Mouse (Mus musculus) CH12.LX (cell line): ENCODE measurements around the gene Klhl36. TPM values are rescaled to one million over a fixed set of nuclear protein-coding genes. Genes with fewer than 3 reads are reported as not detected.

Experiments used
- DNase-seq: peaks from one replicate; pipeline ENCODE4 v3.0.0-alpha.2; 2013; ENCODE audit errors: extremely low read depth
- H3K27ac ChIP-seq: 2 replicates; pipeline ENCODE4 v1.5.1; 2012; ENCODE audit warnings: low read depth, mild to moderate bottlenecking, control low read depth, moderate library complexity; ENCODE audit not compliant: insufficient read depth
- H3K27me3 ChIP-seq: replicated peaks from 2 replicates; pipeline ENCODE3; 2012; ENCODE audit warnings: inconsistent platforms
- H3K36me3 ChIP-seq, 2 experiments: replicated peaks in 1 of 2; 2 replicates each; pipeline versions ENCODE3 to v1.6.1; 2012; ENCODE audit warnings: inconsistent platforms in 1 of 2, low read length in 1 of 2, mild to moderate bottlenecking in 1 of 2, mixed read lengths in 1 of 2, moderate library complexity in 1 of 2; ENCODE audit not compliant: control insufficient read depth in 1 of 2, insufficient read depth in 1 of 2
- H3K4me1 ChIP-seq, 2 experiments: 2 replicates each; pipeline ENCODE4 v1.6.1; 2012; ENCODE audit warnings: inconsistent platforms in 1 of 2, moderate library complexity in 1 of 2; ENCODE audit not compliant: insufficient read depth in 2 of 2, control insufficient read depth in 1 of 2
- H3K4me2 ChIP-seq: 2 replicates; pipeline ENCODE4 v1.6.1; 2012; ENCODE audit warnings: low read depth, mild to moderate bottlenecking, control low read depth; ENCODE audit not compliant: poor library complexity, insufficient read depth, severe bottlenecking
- H3K4me3 ChIP-seq, 3 experiments: fragments of 150-350 bp in 1 of 3; sonication (generic) in 1 of 3; replicated peaks in 1 of 3; 2 replicates each; pipeline versions ENCODE3 to v1.5.1; 2011 to 2012; ENCODE audit warnings: low read depth in 2 of 3, low read length in 2 of 3, mild to moderate bottlenecking in 2 of 3, moderate library complexity in 2 of 3, control low read depth in 1 of 3, improper control_type of control experiment in 1 of 3, inconsistent platforms in 1 of 3, mixed read lengths in 1 of 3; ENCODE audit not compliant: poor library complexity in 1 of 3
- H3K79me2 ChIP-seq: replicated peaks from 2 replicates; pipeline ENCODE4 v1.6.1; 2012; ENCODE audit warnings: mild to moderate bottlenecking, moderate library complexity; ENCODE audit not compliant: control insufficient read depth, poor library complexity, insufficient read depth, severe bottlenecking; ENCODE audit errors: extremely low read depth
- H3K9ac ChIP-seq: 2 replicates; pipeline ENCODE4 v1.6.1; 2012; ENCODE audit warnings: low read depth, mild to moderate bottlenecking, control low read depth, moderate library complexity; ENCODE audit not compliant: insufficient read depth
- H3K9me3 ChIP-seq: replicated peaks from 2 replicates; pipeline ENCODE3; 2012; ENCODE audit warnings: low read length, inconsistent platforms, mixed read lengths
- CHD1 ChIP-seq: IDR thresholded peaks from 2 replicates; pipeline ENCODE4 v1.6.1; 2012; ENCODE audit warnings: low read depth, low read length, improper control_type of control experiment, inconsistent platforms
- CTCF ChIP-seq, 2 experiments: IDR thresholded peaks in 1 of 2; conservative IDR thresholded peaks in 1 of 2; 2 replicates each; pipeline ENCODE4 v1.5.1; 2011 to 2012; ENCODE audit warnings: low read depth in 2 of 2, low read length in 2 of 2, improper control_type of control experiment in 1 of 2, inconsistent platforms in 1 of 2, mild to moderate bottlenecking in 1 of 2, moderate library complexity in 1 of 2
- ELF1 ChIP-seq: IDR thresholded peaks from 2 replicates; pipeline ENCODE4 v1.6.1; 2014; ENCODE audit warnings: low read depth, mild to moderate bottlenecking, inconsistent platforms, low read length, improper control_type of control experiment
- ETS1 ChIP-seq: conservative IDR thresholded peaks from 2 replicates; pipeline ENCODE4 v1.6.1; 2012; ENCODE audit warnings: low read depth, mild to moderate bottlenecking, inconsistent platforms, low read length, improper control_type of control experiment, moderate library complexity
- IRF4 ChIP-seq: IDR thresholded peaks from 2 replicates; pipeline ENCODE4 v1.6.1; 2014; ENCODE audit warnings: low read depth, mild to moderate bottlenecking, inconsistent platforms, low read length, improper control_type of control experiment
- MAZ ChIP-seq: IDR thresholded peaks from 2 replicates; pipeline ENCODE4 v1.6.1; 2012; ENCODE audit warnings: low read depth, mild to moderate bottlenecking, inconsistent platforms, low read length, improper control_type of control experiment, moderate library complexity
- SMC3 ChIP-seq: IDR thresholded peaks from 2 replicates; pipeline ENCODE4 v1.6.1; 2011; ENCODE audit warnings: low read depth, low read length, improper control_type of control experiment
- TBP ChIP-seq: conservative IDR thresholded peaks from 2 replicates; pipeline ENCODE4 v1.6.1; 2011; ENCODE audit warnings: low read depth, low read length, improper control_type of control experiment
- dilution Hi-C: fragments of 300-500 bp; cut with MboI; formaldehyde crosslinking; loops from 2 replicates; pipeline ENCODE4 v1.14.3; 2020; ENCODE audit warnings: low sequenced_read_pairs; ENCODE audit not compliant: extremely low pct_unique_long_range_greater_than_20kb, extremely low pct_ligation_motif_present
- in situ Hi-C: fragments of 300-500 bp; cut with MboI; formaldehyde crosslinking; loops from 3 replicates; pipeline ENCODE4 v1.14.3; 2019; ENCODE audit warnings: low sequenced_read_pairs, low pct_ligation_motif_present, low pct_unique_long_range_greater_than_20kb, mixed read lengths
- polyA plus RNA-seq: library from polyadenylated mRNA; unstranded; fragments of >175 nt; gene quantifications from 2 replicates; pipeline ENCODE4 v1.2.1, GENCODE M21; 2012; ENCODE audit warnings: low read depth; ENCODE audit not compliant: insufficient read length
- total RNA-seq, 2 experiments: library from RNA; depleted of rRNA; stranded (reverse); fragments of 300-350 nt in 1 of 2; fragments of >200 nt in 1 of 2; gene quantifications; 2 replicates each; pipeline ENCODE4 v1.2.3; 2012 to 2014

Gene Klhl36
- total and polyA plus RNA-seq, 3 experiments, result 3.0 to 7.9 (median 3.1) TPM

- dilution Hi-C loops, result no loop called here
- no peaks in the 10 kb centered on the region for H3K79me2 ChIP-seq
- peaks cover 6% of the 10 kb centered on the region for H3K9me3 ChIP-seq
- no peak overlapping the region for H3K4me3 ChIP-seq
- peaks cover 6 to 44% of the 10 kb centered on the region in 2 experiments for H3K4me1 ChIP-seq
- peaks cover 0 to 74% of the 10 kb centered on the region in 2 experiments for H3K36me3 ChIP-seq
- DNase-seq, result no peak
- no peak overlapping the region for H3K4me2 ChIP-seq
- TF ChIP-seq IRF4 (no peak), SMC3 (no peak), TBP (no peak), ETS1 (no peak), ELF1 (no peak), CHD1 (no peak)
- in situ Hi-C loops, result no loop called here
- no peak overlapping the region for H3K9ac ChIP-seq
- no peaks in the 10 kb centered on the region for H3K27me3 ChIP-seq
- H3K27ac ChIP-seq, result no peak overlapping the region
Observed at GRCm38 (mm10) chr8:119817446-119817845, 44.6 kb upstream of the Klhl36 start.

GRCm38 (mm10) chr8:119819316-119819715 lies 42.8 kb upstream of the Klhl36 start:
- H3K4me3 ChIP-seq, result no peak overlapping the region
- H3K27me3 ChIP-seq, result no peaks in the 10 kb centered on the region
- peaks cover 0 to 88% of the 10 kb centered on the region in 2 experiments for H3K36me3 ChIP-seq
- DNase-seq, result no peak
- H3K79me2 ChIP-seq, result no peaks in the 10 kb centered on the region
- H3K9ac ChIP-seq, result no peak overlapping the region
- in situ Hi-C loops (no loop called here), dilution Hi-C loops (no loop called here)
- peaks cover 0 to 26% of the 10 kb centered on the region in 2 experiments; a peak in 2 of 4 replicates for H3K4me1 ChIP-seq
- no peak for TF ChIP-seq MAZ
- H3K4me2 ChIP-seq, result no peak overlapping the region
- peaks cover 6% of the 10 kb centered on the region for H3K9me3 ChIP-seq
- H3K27ac ChIP-seq, result no peak overlapping the region

GRCm38 (mm10) chr8:119819976-119820375 lies 42.1 kb upstream of the Klhl36 start:
- TF ChIP-seq CTCF (conservative IDR thresholded peaks at IDR 0.05 in 1 of 2, IDR thresholded peaks at IDR 0.05 in 1 of 2; ENCODE audit: low read depth in 2 of 2, low read length in 2 of 2), result no peak

More at GRCm38 (mm10) chr8:119819976-119820375, 42.1 kb upstream of the Klhl36 start:
- dilution Hi-C loops (no loop called here), in situ Hi-C loops (no loop called here)
- Histone ChIP-seq H3K27ac (no peak overlapping the region), H3K27me3 (no peaks in the 10 kb centered on the region), H3K9me3 (peaks cover 4% of the 10 kb centered on the region), H3K4me1 (peaks cover 0 to 23% of the 10 kb centered on the region in 2 experiments; a peak in 3 of 4 replicates), H3K79me2 (no peaks in the 10 kb centered on the region), H3K4me2 (no peak overlapping the region), H3K4me3 (no peak overlapping the region), H3K9ac (no peak overlapping the region), H3K36me3 (peaks cover 0 to 85% of the 10 kb centered on the region in 2 experiments)
- DNase-seq, result no peak
